Mouse (Mus musculus) 416B (cell line): ENCODE measurements around the gene Cfap161.

Experiments used
- DNase-seq: peaks from one replicate; pipeline ENCODE4 v3.0.0; 2011; ENCODE audit warnings: low read depth

The Cfap161 gene

DNA sequence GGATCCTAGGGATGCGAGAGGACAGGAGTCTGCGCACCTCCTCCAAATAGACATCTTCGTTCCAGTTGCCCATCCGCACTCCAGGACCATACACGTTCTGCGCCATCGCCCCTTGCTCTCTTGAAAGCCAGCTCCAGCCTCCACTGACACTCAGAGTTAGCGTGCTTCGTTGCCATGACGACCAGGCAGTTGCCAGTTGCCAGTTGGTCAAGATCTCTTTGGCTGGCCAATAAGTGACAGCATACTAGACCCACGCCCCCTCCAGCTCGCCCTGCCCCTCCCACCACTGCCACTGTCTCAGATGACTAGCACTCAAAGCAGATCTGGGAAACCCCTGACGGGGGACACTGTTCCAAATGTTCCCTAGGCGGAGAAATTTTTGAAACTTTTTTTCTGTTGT lies at the start of gene Cfap161:
Cfap161 (minus strand) TSS at position 176 of the 400 bp plus-strand sequence.
- peak; percentile 28 for DNase-seq

DNA sequence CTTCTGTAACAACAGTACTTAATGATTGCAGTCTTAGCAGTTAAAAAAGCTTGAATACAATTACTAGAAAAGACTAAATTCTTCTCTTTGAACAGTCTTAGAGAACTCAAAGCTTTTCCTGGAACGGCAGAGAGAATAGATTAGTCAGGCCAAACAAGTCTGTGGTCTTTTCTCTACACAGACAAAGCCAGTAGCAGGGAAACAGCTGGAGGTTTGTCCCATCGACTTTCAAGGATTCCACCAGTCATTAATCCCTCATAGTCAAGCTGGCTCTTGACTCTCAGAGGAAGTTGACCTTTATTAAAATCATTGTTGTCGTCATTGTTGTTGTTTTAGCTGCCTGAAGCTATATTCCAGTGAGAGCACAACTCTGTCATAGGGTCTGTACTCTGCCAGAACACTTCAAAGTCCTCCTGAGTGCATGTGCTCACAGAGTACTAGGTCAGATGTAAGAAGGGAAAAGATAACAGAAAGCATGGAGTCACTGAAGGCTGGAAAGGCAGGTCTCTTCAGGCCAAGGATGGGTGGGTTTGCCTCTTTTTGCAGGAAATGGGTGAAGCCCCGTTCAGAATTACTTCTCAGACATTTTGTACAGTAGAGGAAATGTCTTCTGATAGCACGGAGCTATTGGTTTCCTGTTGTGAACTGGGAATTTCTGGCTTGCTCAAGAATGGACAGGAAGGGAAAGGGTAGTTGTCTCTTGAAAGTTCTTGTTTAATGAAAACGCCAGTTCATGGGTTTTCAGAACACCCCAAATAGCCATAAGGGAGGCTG lies 48.0 kb upstream of the Cfap161 start:
- DNase-seq, result no peak

DNA sequence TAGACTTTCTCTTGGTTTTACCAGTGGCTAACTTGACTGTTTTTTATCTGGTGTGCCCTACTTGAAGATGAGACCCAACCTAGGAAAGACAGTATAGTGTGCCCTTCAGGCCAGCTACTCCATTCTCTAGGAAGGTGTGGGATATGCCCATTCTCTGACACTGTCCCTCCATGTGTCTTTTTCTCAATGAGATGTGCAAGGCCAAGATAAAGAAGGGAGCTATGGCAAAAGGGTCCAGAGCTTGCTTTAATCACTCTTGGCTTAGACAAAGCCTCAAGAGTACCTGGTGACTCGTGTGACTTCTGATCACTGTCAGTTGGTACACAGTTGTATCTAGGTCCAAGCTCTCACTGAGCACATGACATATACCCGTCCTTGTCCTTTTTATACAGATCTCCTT lies 45.4 kb upstream of the Cfap161 start:
- no peak for DNase-seq

DNA sequence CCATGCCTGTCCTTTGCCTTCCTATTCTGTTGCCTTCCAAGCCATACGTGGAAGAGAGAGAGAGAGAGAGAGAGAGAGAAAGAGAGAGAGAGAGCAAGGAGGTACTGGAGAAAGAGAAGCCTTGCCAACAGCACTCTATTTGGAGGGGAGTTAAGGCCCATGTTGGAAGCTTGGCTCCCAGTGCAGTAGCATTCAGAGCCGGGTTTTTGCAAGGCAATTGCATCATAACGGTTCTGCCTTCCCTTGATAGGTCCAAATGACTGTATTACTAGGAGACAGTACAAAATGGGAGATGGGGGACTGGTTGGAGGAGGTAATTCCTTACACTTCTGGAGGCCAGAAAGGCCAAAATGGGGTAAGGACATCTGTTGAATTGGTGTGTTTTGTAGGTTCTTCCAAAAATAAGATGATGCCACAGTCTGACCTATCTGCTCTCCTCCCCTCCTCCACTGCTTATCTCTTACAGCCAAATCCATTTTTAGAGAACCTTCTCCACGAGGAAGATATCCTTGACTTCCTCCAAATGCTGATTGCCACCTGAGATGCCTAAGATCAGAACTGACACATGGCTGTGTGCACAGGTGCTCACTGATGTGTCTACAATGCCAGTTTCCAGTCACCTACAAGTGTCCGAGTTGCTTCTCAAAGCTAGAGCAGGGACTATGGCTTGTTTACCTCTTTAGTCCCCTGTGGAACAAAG lies 44.0 kb upstream of the Cfap161 start:
- no peak for DNase-seq

DNA sequence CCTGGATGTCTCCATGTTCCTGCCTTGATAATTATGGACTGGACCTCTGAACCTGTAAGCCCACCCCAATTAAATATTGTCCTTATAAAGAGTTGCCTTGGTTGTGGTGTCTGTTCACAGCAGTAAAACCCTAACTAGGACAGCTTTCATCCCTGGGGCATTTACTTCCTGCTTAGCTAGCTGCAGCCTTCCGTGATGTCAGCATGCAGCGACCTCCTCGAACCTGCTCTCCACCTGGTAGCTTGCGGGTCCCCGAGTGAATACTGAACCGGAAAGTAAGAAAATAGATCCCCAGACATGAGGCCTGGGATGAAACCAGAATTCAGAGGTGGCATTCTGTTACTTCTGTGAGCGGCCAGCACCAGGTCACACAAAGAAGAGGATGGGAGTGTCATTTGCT lies 34.7 kb upstream of the Cfap161 start:
- DNase-seq, result no peak

DNA sequence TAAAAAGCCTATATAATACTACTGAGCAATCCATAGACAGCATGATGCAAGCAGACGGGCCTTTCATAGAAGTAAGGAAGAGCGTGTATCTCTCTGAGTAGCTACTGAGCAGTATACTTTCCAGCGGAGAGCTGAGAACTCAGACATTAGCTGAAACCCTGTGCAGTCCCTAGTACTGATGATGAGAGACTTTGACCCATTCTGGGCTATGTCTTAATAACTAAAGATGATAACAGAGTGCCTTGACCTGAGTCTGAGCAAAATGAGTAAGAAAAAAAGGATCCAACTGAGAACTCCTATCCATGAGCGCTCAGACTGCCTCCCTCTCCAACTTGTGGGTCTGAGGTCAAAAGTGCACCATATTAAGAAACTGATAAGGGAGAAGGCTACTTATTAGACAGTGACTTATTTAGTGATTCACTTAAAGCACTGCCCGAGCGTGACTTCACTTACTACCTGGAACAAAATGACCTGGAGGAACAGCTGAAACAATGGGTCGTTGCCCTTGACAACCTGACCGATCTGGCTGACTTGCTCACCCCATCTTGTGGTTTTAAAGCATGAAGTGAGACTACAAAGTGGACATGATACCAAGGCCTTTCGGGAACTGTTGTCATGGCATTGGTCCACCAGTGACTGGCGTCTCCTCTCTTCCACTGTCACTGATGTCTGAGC lies 32.9 kb upstream of the Cfap161 start:
- DNase-seq, result no peak

DNA sequence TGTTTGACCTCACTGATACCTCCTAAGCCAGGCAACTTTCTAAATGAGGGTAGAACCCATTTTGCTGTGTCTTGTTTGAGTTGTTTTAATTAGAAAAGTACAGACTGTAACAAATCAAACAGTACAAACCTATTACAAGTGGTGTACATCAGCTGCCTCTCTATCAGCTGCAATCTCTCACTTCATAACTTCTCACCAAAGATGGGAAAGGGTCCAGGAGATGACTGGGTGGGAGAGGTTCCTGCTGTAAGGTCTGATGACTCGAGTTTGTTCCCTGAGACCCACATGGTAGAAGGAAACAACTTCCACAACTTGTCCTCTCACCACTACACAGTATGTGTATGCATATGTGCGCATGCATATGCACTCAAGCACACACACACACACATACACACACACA lies 32.1 kb upstream of the Cfap161 start:
- no peak for DNase-seq

DNA sequence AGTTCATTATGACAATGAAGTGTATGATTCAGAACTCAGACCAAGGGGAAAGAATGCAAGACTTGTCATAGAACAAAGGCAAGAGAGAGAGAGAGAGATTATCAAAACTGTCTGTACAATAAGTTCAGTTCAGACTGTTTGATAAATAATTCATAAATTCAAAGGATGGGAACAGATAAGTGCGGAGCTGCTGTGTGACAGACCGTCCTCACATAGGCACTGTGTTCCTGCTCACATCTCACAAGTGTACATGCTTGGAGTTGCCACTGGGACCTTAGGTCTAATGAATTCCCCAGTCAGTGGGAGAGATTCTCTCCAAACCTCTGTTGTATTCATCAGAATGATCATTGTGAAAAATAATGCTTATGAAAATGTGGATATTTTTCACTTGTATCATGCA lies 27.3 kb upstream of the Cfap161 start:
- no peak for DNase-seq

DNA sequence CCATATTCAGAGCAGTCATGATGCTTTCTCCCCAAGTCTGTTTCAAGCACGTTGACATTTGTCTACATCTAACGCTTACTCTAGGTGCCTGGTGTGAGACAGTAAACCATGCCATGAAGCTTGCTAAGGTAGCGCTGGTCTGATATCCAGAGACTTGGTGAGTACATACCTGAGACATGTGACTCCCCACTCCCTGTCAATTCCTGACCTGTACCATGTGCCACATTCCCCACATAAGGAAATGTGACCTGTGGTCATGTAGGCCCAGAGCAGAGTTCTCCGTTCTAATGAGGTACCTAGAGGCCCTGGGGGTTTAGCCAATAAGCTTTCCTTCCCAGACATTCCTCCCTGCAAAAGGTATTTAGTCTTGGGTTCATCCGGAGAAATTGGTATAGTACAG lies 22.2 kb upstream of the Cfap161 start:
- DNase-seq, result no peak

DNA sequence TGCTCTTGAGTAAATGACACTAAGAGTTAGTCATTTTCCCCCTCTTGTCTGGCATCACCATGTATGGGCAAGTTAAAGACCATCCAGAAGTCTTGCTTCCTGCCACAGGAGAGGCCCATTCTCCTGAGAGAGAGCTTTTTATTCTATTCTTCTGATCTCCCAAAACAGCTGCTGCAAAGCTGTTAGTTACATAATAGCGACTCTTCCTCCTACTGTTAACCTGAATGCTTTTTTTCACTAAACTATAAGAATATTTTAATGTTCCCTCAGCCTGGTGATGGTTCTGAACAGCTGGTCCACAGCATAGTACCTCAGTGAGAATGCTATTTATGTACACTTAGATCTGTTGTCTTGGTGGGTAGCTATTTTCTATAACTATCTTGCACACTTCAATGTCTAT lies 21.0 kb upstream of the Cfap161 start:
- DNase-seq, result peak; percentile 68

DNA sequence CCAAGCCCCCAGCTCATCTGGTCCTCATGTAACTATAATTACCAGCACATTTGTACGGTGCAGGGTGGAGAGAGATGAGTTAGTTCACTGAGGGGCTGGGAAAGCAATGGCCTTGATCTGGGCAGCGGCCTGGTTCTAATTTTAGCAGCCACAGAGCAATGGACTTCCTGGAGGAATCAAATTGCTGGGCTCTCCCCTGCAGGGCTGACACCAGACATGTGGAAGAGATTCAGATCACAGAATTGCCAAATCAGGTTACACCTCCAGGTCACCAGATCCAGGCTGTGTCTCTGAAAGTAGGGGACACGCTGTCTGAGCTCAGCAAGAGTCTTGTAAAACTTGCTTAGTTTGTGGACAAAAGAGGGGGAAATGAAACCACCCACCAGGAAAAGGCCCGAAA lies 19.3 kb upstream of the Cfap161 start:
- peak; percentile 92 for DNase-seq

DNA sequence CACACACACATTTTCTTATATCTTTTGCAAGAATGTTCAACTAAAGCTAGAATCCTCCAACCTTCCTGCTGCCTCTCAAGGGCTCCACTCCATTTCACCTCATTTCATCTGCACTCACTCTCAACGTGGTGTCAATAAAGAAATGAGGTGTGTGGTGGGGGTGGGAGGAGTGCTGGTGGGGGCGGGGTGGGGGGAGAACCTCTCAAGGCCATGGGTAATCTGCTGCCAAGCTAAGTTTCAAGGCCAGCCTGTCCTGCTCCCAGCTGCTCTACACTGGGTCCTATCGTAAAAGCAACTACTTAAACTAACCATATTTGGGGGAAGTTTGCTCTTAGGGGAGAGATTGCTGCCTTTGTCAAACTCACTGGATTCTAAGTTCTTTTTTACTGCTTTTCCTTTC lies 18.8 kb upstream of the Cfap161 start:
- DNase-seq, result peak; percentile 68

DNA sequence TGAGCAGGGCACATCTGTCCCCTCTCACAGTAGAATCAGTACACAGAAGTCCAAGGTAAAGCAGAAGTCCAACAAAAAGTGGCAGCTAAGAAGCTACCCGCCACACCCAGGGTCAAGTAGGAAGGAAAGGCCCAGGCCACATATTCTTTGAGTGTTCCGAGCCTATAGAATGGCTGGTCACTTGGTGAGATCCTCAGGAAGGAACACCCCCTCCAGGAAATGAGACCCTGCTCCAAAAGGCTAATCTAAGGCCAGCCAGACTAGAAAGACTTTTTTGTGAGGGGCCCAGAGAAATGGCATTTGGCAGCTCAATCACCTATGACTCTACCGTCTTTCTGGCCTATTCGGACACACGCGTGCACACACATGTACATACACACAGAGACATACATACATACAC lies 18.3 kb upstream of the Cfap161 start:
- peak; percentile 60 for DNase-seq

DNA sequence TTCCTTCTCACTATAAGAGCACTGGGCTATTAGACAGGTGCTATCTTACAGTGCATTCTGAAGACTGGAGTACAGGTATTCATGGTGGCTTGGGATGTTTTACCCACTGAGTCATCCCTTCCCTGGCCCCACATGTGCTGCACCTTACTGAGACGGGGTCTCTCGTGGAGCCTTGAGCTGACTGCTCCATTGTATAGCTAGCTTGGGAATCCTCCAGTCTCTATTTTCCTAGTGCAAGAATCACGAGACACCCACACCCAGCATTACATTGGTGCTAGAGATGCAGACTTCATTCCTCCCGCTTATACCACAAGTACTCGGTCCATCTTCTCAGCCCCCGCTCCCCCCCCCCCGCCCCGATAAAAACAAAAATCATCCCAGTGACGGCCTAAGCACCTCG lies 17.9 kb upstream of the Cfap161 start:
- no peak for DNase-seq

DNA sequence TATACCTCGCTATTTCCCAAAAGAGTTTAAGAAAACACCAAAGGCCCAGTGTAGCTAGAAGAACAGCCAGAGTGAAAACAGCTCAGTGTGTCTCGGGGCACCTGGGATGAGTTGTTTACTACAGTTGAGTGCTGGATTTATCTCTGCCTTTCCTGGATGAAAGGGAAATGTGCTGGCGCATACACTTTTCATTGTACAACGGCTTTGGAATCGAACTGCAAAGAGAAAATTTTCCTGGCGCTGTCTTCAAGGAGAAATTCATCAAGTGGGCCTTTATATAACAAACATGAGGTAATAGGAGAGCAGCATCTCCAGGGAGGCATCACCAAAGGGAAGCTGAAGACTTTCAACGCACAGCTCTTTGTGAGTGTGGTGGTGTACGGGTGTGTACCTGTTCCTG lies 17.2 kb upstream of the Cfap161 start:
- DNase-seq, result no peak

DNA sequence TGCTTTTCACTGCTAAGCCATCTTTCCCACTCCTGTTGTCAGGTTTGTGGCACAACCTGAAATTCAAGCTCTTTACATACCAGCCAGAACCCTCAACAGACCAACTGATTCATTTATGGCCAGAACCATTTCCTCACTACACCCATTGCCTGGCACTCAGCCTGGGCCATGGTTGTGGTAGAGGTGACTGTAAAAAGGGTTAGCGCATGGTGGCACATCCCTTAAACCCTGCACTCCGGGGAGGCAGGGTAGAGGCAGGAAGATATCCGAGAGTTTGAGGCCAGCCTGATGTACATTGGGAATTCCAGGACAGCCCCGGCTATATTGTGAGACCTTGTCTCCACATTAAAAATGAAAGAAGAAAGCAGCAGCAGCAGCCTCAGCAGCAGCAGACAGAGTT lies 16.8 kb upstream of the Cfap161 start:
- peak; percentile 52 for DNase-seq

DNA sequence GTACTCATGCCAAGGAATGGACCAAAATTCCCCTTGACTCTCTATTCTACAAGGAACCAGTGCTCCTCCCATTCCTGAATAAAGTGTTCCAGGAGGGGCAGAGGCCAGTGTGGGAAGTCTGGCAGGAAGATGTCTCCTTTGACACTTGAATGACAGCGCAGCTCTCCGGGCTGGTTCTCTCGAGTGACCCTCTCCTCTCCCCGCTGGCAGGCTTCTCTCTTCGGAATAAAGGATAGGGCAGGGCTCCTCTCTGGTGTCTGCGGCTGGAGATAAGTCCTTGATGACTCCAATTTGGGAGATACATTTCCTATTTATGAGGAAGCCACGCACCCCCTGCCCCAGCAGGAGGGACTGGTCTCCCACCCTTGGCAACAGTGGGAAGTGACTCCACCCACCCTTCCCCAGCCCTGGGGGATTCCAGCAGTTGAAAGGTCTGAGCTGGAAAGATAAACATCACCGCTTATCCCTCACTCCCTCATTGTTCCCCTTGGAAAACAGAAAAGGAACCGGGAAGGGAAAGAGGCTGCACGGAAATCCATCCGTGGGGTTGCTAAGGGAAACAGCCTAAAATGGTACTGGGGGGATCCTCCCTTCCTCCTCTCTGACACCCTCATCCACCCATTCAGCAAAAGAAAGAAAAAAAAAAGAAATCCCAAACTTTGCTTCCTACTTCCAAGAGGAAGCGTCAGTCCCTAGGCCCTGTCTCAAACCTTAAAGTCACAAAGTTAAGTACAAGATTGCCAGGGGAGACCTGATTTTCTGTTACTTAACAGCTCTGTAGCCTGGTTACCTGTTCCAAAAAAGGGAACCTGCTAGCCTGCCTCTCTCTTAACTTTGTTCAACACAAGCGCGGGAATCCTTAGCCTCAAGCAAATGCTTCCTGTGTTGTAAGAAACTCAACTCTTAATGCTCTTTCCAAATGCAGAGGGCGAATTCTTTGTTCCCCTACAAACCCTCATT lies 15.7 kb upstream of the Cfap161 start:
- DNase-seq, result peak; percentile 28

DNA sequence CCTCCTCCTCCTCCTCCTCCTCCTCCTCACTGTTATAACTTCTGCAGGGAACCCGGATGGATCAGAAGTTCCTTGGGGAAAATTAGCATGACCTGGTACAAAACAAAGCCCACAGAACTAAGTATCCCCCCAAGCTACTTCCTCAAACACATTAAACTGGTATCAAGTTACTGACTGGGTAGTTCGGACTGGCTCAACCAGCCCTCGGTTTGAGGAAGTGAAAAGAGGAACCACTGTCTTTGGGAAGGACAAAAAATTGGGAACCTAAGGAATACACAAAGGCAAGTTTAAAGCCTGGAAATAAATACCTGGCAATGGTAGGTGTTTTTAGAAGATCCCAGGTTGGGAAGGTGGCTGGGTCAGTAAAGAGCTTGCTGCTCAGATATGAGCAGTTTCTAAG lies 15.0 kb upstream of the Cfap161 start:
- peak; percentile 84 for DNase-seq

DNA sequence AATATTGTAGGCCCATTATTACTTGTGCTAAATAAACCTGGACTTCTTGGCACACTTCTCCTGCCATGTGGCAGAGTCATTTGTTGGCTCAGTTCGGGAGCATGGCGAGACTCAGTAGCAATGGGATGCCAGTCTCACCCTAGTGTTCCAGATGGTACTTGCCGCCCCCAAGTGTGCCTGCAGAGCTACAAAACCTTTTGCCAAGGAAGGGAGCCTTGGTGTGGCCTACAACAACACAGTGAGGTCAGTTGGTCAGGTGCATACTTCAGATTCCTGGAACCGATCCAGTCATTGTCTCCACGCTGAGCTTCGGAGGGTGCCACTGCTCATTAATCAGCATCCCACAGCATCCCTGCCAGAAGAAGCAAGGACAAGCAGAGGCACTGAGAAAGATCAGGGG lies 14.4 kb upstream of the Cfap161 start:
- DNase-seq, result no peak

DNA sequence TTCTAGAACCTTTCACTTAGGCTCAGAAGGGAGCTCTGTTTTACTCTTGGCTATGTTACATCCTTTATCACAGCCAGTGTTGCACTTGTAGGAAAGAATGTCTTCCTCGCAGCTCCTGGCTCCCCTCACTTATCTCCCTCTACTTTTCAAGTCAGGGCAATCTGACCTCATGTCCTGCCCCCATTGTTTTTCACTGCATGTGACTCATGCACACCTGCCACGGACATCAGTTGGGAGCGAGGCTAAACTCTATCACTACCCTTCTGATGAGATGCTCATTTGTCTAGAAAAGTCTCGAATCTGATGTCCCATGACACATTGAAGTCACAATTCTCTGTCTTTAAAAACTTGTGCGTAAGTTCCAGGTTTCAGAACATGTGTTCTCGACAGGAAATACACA lies 12.3 kb upstream of the Cfap161 start:
- no peak for DNase-seq

DNA sequence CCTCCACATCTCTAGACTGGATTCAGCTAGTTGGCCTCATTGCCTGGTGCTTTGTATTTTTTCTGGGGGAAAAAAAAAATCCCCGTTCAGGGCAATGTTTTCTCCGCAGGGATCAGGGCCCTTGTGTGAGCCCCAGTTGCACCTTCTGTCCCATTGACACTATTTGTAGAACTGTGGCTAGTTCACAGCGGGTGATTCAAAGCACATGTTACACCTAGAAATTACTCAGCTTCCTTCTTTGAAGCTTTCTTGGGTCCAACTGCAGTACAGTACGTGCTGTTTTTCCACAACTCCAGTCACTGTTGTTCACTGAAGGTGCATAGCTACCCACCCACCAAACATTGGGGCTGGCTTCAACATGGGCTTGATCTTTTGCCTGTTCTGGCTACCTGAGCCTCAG lies 9.1 kb upstream of the Cfap161 start:
- DNase-seq, result no peak

DNA sequence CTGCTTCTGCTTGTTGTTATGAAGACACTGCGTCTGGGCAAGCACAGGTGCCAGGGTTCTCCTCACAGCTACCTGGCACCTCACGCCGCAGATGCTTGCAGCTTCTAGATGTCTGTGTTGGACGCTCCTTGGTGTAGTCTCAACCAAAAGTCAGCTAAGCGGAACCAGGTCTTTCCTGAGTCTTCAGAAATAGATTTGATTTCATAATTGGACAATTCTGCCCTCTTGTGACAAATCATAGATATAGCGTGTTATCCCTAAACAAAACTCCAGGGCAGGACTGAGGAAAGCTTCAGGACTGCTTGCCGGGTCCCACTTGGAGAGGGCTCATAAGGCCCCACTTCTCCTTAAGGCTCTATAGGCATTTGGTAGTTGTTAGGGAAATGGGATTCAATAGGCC lies 7.8 kb upstream of the Cfap161 start:
- peak; percentile 78 for DNase-seq
